In the genomic region with DNA sequence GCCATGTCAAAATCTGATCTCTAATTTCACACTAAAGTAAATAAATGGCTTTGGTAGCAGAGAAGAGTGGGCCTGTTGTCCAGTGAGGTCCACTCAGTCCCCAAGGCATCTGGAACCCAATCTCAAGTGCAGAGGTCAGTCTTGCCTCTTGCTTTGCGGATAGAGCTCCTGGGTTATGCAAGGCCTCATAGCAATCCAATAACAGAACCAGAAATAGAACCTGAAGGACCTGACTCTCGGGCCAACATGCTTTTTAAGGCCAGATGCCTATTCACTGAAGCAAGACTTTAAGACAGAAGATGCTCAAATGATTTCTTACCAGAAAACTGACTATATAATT, we compare ENCODE assay signal across 8 mouse cellular contexts. TPM values are rescaled to one million over a fixed set of nuclear protein-coding genes. Genes with fewer than 3 reads are reported as not detected.
A peak's percentile ranks its signal among the peaks of the same experiment; 100 is the strongest.
DNase-seq lines count a peak whose midpoint lies in the region; ATAC-seq lines count a peak whose summit lies in the region.

No protein-coding gene starts in this region.

- no peak overlapping the region; the same call in 1 of the 2 replicates for H3K9ac ChIP-seq in forebrain, embryonic 15.5 days (replicated peaks)
- H3K9ac ChIP-seq in intestine, embryonic 16.5 days (ENCODE audit: low read depth, low read length) = no peak overlapping the region

- peak overlapping the region; percentile 40 for H3K4me2 ChIP-seq in forebrain, embryonic 15.5 days (replicated peaks)
- H3K4me2 ChIP-seq in intestine, embryonic 16.5 days (ENCODE audit: low read depth, low read length) = peak overlapping the region; percentile 55

- peak overlapping the region; percentile 73; the same call in 1 of the 2 replicates for H3K4me3 ChIP-seq in forebrain, embryonic 15.5 days
- H3K4me3 ChIP-seq in intestine, embryonic 16.5 days (ENCODE audit: low read length) = no peak overlapping the region

- H3K4me1 ChIP-seq in forebrain, embryonic 15.5 days = peaks cover 25% of the 10 kb centered on the region
- H3K4me1 ChIP-seq in intestine, embryonic 16.5 days (ENCODE audit: control insufficient read depth, insufficient read depth, low read length) = peaks cover 3% of the 10 kb centered on the region; the same call in 1 of the 2 replicates

- WGBS in forebrain, embryonic 15.5 days = 86% methylated on average over 2 of the region's 2 CpGs
- 68% methylated on average over 2 of the region's 2 CpGs for WGBS in intestine, embryonic 16.5 days

- H3K36me3 ChIP-seq in forebrain, embryonic 15.5 days = no peaks in the 10 kb centered on the region
- no peaks in the 10 kb centered on the region for H3K36me3 ChIP-seq in intestine, embryonic 16.5 days (ENCODE audit: control insufficient read depth, insufficient read depth, low read length)

- no peak overlapping the region for H3K27ac ChIP-seq in forebrain, embryonic 15.5 days (replicated peaks)
- no peak overlapping the region for H3K27ac ChIP-seq in intestine, embryonic 16.5 days (ENCODE audit: low read length)

- peak; percentile 1 for ATAC-seq in forebrain, embryonic 15.5 days (replicated peaks)
- peak; percentile 7; the same call in 1 of the 2 replicates for ATAC-seq in intestine, embryonic 16.5 days

- no peaks in the 10 kb centered on the region for H3K27me3 ChIP-seq in forebrain, embryonic 15.5 days
- no peaks in the 10 kb centered on the region for H3K27me3 ChIP-seq in intestine, embryonic 16.5 days (replicated peaks; ENCODE audit: control insufficient read depth, insufficient read depth, low read length)

- H3K9me3 ChIP-seq in forebrain, embryonic 15.5 days = no peaks in the 10 kb centered on the region
- H3K9me3 ChIP-seq in intestine, embryonic 16.5 days (ENCODE audit: control insufficient read depth, low read length) = no peaks in the 10 kb centered on the region

- peak; percentile 66 to 72 for DNase-seq in lung, adult 18-20 months
- no peak for DNase-seq in lung, postnatal 14 days
- DNase-seq in lung, postnatal 10 days = peak; percentile 21
- no peak for DNase-seq in yolk sac, embryonic 10.5 days (ENCODE audit: low spot score)
- DNase-seq in urinary bladder, postnatal 14 days (ENCODE audit: low spot score) = no peak
- DNase-seq in layer of hippocampus, adult 9-11 months = no peak

RNA-seq across cellular contexts. Expression of a gene that starts 0.4 kb away (rescaled TPM):
- 14.2 and 15.0 TPM in 2 replicates for polyA plus RNA-seq in forebrain, embryonic 15.5 days (2015; fragmentation: Nextera tagmentation; extraction: Ambion mirVana)
- 7.8 and 9.7 TPM in 2 replicates for polyA plus RNA-seq in intestine, embryonic 16.5 days (2015; fragmentation: Nextera tagmentation; extraction: Ambion mirVana)

Comparison
In these comparisons a context has a peak if more than half of its experiments do, and no peak if none do; other contexts are left out.
1. DNase-seq: peak in lung, adult 18-20 months (2 of 2) and lung, postnatal 10 days (single experiment); none in lung, postnatal 14 days (single experiment), yolk sac, embryonic 10.5 days (single experiment), urinary bladder, postnatal 14 days (single experiment) and layer of hippocampus, adult 9-11 months (single experiment).